Mouse (Mus musculus): ENCODE results near the gene Asah2. TPM values are rescaled to one million over a fixed set of nuclear protein-coding genes. Genes with fewer than 3 reads are reported as not detected.
"Not testable (repeated sequence)": the region's sequence is repeated elsewhere in the genome, so short reads cannot be mapped to it uniquely, and the experiment has no call there.

Asah2 gene
- polyA plus RNA-seq, 1 experiment = 20.0 TPM

GRCm38 (mm10) chr19:32136888-32137625 is 29.0 kb upstream of the Asah2 start:
- DNase-seq = peak; percentile 41
- Histone ChIP-seq H3K4me3 (ENCODE audit: insufficient read depth, low read depth, low read length) (no peak overlapping the region), H3K27me3 (replicated peaks; ENCODE audit: control insufficient read depth, insufficient read depth, low read length) (no peaks in the 10 kb centered on the region), H3K4me1 (ENCODE audit: control insufficient read depth, insufficient read depth, low read length) (no peaks in the 10 kb centered on the region), H3K36me3 (ENCODE audit: control insufficient read depth, insufficient read depth, low read length) (0 out of 2 replicates have a peak, but pooled peaks cover 3% of the 10 kb centered on the region), H3K27ac (ENCODE audit: insufficient read depth, low read depth, low read length) (no peak overlapping the region)
- 59% methylated on average over 4 of the region's 4 CpGs for WGBS
- TF ChIP-seq POLR2A (IDR thresholded peaks at IDR 0.05; ENCODE audit: low read depth, low read length) (no peak), CTCF (conservative IDR thresholded peaks at IDR 0.05; ENCODE audit: insufficient read depth, insufficient read length, low read depth, low read length) (no peak)

- not testable (repeated sequence) for H3K4me3 ChIP-seq (ENCODE audit: insufficient read depth, low read depth, low read length); H3K27ac ChIP-seq (ENCODE audit: insufficient read depth, low read depth, low read length); H3K27me3 ChIP-seq (replicated peaks; ENCODE audit: control insufficient read depth, insufficient read depth, low read length); H3K36me3 ChIP-seq (ENCODE audit: control insufficient read depth, insufficient read depth, low read length); H3K4me1 ChIP-seq (ENCODE audit: control insufficient read depth, insufficient read depth, low read length); DNase-seq
- 82% methylated on average over 17 of the region's 17 CpGs for WGBS
These were observed 23.9 kb upstream of the Asah2 start for GRCm38 (mm10) chr19:32131707-32132488.

DNA sequence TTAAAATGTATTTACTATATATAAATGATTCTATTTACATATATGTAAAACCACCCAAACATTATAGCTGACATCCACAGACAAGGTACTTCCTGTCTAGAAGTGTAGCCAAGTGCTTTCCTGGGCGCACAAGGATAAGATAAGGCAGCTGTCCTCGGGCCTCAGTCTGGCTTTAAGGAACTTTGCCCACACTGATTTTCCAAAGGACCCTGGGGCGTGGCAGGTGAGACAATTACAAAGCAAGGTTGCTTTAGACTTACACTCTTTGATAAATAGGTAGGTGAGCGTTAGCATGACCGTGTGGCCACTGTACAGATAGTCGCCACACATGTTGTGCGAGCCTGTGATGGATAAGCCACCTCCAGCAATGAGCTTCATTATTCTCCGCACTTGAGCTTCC is 21.3 kb upstream of the Asah2 start:
- Histone ChIP-seq H3K4me1 (ENCODE audit: control insufficient read depth, insufficient read depth, low read length) (no peaks in the 10 kb centered on the region), H3K27ac (ENCODE audit: insufficient read depth, low read depth, low read length) (no peak overlapping the region), H3K27me3 (replicated peaks; ENCODE audit: control insufficient read depth, insufficient read depth, low read length) (no peaks in the 10 kb centered on the region), H3K4me3 (ENCODE audit: insufficient read depth, low read depth, low read length) (no peak overlapping the region), H3K36me3 (ENCODE audit: control insufficient read depth, insufficient read depth, low read length) (peaks cover 1% of the 10 kb centered on the region; the same call in 1 of the 2 replicates)
- TF ChIP-seq POLR2A (IDR thresholded peaks at IDR 0.05; ENCODE audit: low read depth, low read length) = no peak
- no peak for TF ChIP-seq CTCF (conservative IDR thresholded peaks at IDR 0.05; ENCODE audit: insufficient read depth, insufficient read length, low read depth, low read length)
- 91% methylated on average over 8 of the region's 8 CpGs for WGBS
- DNase-seq = no peak

GRCm38 (mm10) chr19:32127180-32127850 is 19.3 kb upstream of the Asah2 start:
- no peaks in the 10 kb centered on the region for H3K4me1 ChIP-seq (ENCODE audit: control insufficient read depth, insufficient read depth, low read length)
- no peak overlapping the region for H3K4me3 ChIP-seq (ENCODE audit: insufficient read depth, low read depth, low read length)
- peak; percentile 33 for DNase-seq
- no peak for TF ChIP-seq POLR2A (IDR thresholded peaks at IDR 0.05; ENCODE audit: low read depth, low read length)
- TF ChIP-seq CTCF (conservative IDR thresholded peaks at IDR 0.05; ENCODE audit: insufficient read depth, insufficient read length, low read depth, low read length) = peak; percentile 50
- peaks cover 1% of the 10 kb centered on the region; the same call in 1 of the 2 replicates for H3K36me3 ChIP-seq (ENCODE audit: control insufficient read depth, insufficient read depth, low read length)
- WGBS = 72% methylated on average over 10 of the region's 10 CpGs
- no peak overlapping the region for H3K27ac ChIP-seq (ENCODE audit: insufficient read depth, low read depth, low read length)
- H3K27me3 ChIP-seq (replicated peaks; ENCODE audit: control insufficient read depth, insufficient read depth, low read length) = no peaks in the 10 kb centered on the region

DNA sequence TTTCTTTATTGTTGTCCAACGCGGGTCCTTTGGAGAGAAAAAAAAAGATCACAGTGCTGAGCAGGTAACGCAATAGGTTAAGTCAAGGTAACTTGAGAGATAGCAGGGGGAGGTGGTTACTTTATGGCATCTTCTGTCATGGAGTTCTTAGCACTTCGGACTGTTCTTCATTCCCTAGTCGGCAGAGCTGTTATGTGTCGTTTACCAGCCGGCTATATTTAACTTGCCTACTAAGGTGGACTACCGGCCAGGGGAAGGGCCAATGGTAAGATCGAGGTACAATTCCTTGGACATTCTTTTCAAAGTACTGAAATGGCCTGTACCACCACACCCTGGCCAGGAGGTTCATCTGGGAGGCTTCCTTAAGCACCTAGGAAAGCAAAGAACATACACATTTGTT is 16.1 kb upstream of the Asah2 start:
- H3K4me3 ChIP-seq (ENCODE audit: insufficient read depth, low read depth, low read length) = no peak overlapping the region
- H3K36me3 ChIP-seq (ENCODE audit: control insufficient read depth, insufficient read depth, low read length) = peaks cover 3% of the 10 kb centered on the region; the same call in 1 of the 2 replicates
- TF ChIP-seq CTCF (conservative IDR thresholded peaks at IDR 0.05; ENCODE audit: insufficient read depth, insufficient read length, low read depth, low read length) (no peak), POLR2A (IDR thresholded peaks at IDR 0.05; ENCODE audit: low read depth, low read length) (no peak)
- H3K27me3 ChIP-seq (replicated peaks; ENCODE audit: control insufficient read depth, insufficient read depth, low read length) = no peaks in the 10 kb centered on the region
- no peak overlapping the region for H3K27ac ChIP-seq (ENCODE audit: insufficient read depth, low read depth, low read length)
- H3K4me1 ChIP-seq (ENCODE audit: control insufficient read depth, insufficient read depth, low read length) = no peaks in the 10 kb centered on the region
- DNase-seq = no peak
- 70% methylated on average over 9 of the region's 9 CpGs for WGBS

GRCm38 (mm10) chr19:32123196-32123595 is 15.2 kb upstream of the Asah2 start:
- Histone ChIP-seq H3K4me3 (ENCODE audit: insufficient read depth, low read depth, low read length) (no peak overlapping the region), H3K27me3 (replicated peaks; ENCODE audit: control insufficient read depth, insufficient read depth, low read length) (no peaks in the 10 kb centered on the region), H3K36me3 (ENCODE audit: control insufficient read depth, insufficient read depth, low read length) (peaks cover 3% of the 10 kb centered on the region; the same call in 1 of the 2 replicates), H3K27ac (ENCODE audit: insufficient read depth, low read depth, low read length) (no peak overlapping the region), H3K4me1 (ENCODE audit: control insufficient read depth, insufficient read depth, low read length) (no peaks in the 10 kb centered on the region; the same call in 1 of the 2 replicates)
- TF ChIP-seq CTCF (conservative IDR thresholded peaks at IDR 0.05; ENCODE audit: insufficient read depth, insufficient read length, low read depth, low read length) (no peak), POLR2A (IDR thresholded peaks at IDR 0.05; ENCODE audit: low read depth, low read length) (no peak)
- no peak for DNase-seq
- 96% methylated on average over 5 of the region's 5 CpGs for WGBS

GRCm38 (mm10) chr19:32120798-32121197 is 12.8 kb upstream of the Asah2 start:
- Histone ChIP-seq H3K27me3 (replicated peaks; ENCODE audit: control insufficient read depth, insufficient read depth, low read length) (no peaks in the 10 kb centered on the region), H3K4me1 (ENCODE audit: control insufficient read depth, insufficient read depth, low read length) (no peaks in the 10 kb centered on the region; the same call in 1 of the 2 replicates), H3K36me3 (ENCODE audit: control insufficient read depth, insufficient read depth, low read length) (peaks cover 3% of the 10 kb centered on the region; the same call in 1 of the 2 replicates), H3K27ac (ENCODE audit: insufficient read depth, low read depth, low read length) (no peak overlapping the region), H3K4me3 (ENCODE audit: insufficient read depth, low read depth, low read length) (no peak overlapping the region)
- no peak for DNase-seq
- no peak for TF ChIP-seq POLR2A (IDR thresholded peaks at IDR 0.05; ENCODE audit: low read depth, low read length)
- TF ChIP-seq CTCF (conservative IDR thresholded peaks at IDR 0.05; ENCODE audit: insufficient read depth, insufficient read length, low read depth, low read length) = no peak
- WGBS = 93% methylated on average over 1 of the region's 1 CpGs
